Mouse (Mus musculus): ENCODE measurements around the gene Grik4. TPM values are rescaled to one million over a fixed set of nuclear protein-coding genes. Genes with fewer than 3 reads are reported as not detected.

Gene Grik4
- total and polyA plus RNA-seq, 2 experiments from 2014 or later: 9.5 to 17.2 TPM

DNA sequence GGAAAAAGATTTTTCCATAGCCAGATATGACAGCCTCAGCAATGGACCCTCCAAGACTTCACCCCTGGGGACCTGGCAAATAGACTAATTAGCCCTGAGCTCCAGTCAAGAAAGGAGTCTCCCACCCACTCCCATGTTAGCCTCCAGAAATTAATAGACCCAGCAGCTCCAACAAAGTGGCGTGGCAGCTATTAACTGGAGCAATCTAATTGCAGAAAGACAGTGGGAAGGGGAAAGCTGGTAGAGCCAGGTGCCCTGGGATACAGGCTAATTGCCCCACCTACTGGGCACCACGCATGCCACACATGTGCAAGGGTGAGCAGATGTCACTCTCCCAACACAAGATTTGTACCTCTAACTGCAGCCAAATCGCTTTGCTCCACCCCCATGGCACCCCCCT, 342.8 kb downstream of the Grik4 start:
- Histone ChIP-seq H3K27me3 (ENCODE audit: insufficient read depth, low read length) (no peaks in the 10 kb centered on the region), H3K27ac (ENCODE audit: low read depth, low read length) (no peak overlapping the region), H3K9ac (replicated peaks; ENCODE audit: low read length, poor library complexity, severe bottlenecking) (no peak overlapping the region), H3K36me3 (ENCODE audit: insufficient read depth, low read length) (no peaks in the 10 kb centered on the region), H3K4me2 (ENCODE audit: low read depth, low read length, poor library complexity, severe bottlenecking) (no peak overlapping the region), H3K4me1 (ENCODE audit: insufficient read depth, low read length) (peaks cover 6% of the 10 kb centered on the region; the same call in 1 of the 2 replicates), H3K4me3 (ENCODE audit: low read depth, low read length) (no peak overlapping the region), H3K9me3 (ENCODE audit: low read length) (no peaks in the 10 kb centered on the region)
- TF ChIP-seq CTCF (IDR thresholded peaks at IDR 0.05): peak; percentile 48
- WGBS: 44% methylated on average over 3 of the region's 3 CpGs
- peak; percentile 40 for DNase-seq (ENCODE audit: low spot score)
- ATAC-seq (ENCODE audit: low FRiP score): no peak

GRCm38 (mm10) chr9:42597525-42597924, 346.8 kb downstream of the Grik4 start:
- Histone ChIP-seq H3K4me3 (ENCODE audit: low read depth, low read length) (no peak overlapping the region), H3K36me3 (ENCODE audit: insufficient read depth, low read length) (no peaks in the 10 kb centered on the region), H3K4me2 (ENCODE audit: low read depth, low read length, poor library complexity, severe bottlenecking) (no peak overlapping the region), H3K9me3 (ENCODE audit: low read length) (no peaks in the 10 kb centered on the region), H3K9ac (replicated peaks; ENCODE audit: low read length, poor library complexity, severe bottlenecking) (no peak overlapping the region), H3K4me1 (ENCODE audit: insufficient read depth, low read length) (no peaks in the 10 kb centered on the region), H3K27me3 (ENCODE audit: insufficient read depth, low read length) (no peaks in the 10 kb centered on the region), H3K27ac (ENCODE audit: low read depth, low read length) (no peak overlapping the region)
- no peak for ATAC-seq (ENCODE audit: low FRiP score)
- 80% methylated on average over 9 of the region's 9 CpGs for WGBS
- no peak for TF ChIP-seq CTCF (IDR thresholded peaks at IDR 0.05)
- no peak for DNase-seq (ENCODE audit: low spot score)

GRCm38 (mm10) chr9:42578511-42578910, 365.8 kb downstream of the Grik4 start:
- ATAC-seq (ENCODE audit: low FRiP score) (no peak), DNase-seq (ENCODE audit: low spot score) (peak; percentile 18)
- Histone ChIP-seq H3K27ac (ENCODE audit: low read depth, low read length) (no peak overlapping the region), H3K36me3 (ENCODE audit: insufficient read depth, low read length) (no peaks in the 10 kb centered on the region), H3K9ac (replicated peaks; ENCODE audit: low read length, poor library complexity, severe bottlenecking) (no peak overlapping the region), H3K9me3 (ENCODE audit: low read length) (no peaks in the 10 kb centered on the region), H3K4me3 (ENCODE audit: low read depth, low read length) (no peak overlapping the region), H3K27me3 (ENCODE audit: insufficient read depth, low read length) (no peaks in the 10 kb centered on the region), H3K4me2 (ENCODE audit: low read depth, low read length, poor library complexity, severe bottlenecking) (no peak overlapping the region), H3K4me1 (ENCODE audit: insufficient read depth, low read length) (no peaks in the 10 kb centered on the region)
- TF ChIP-seq CTCF (IDR thresholded peaks at IDR 0.05): no peak
- WGBS: 79% methylated on average over 7 of the region's 7 CpGs

- TF ChIP-seq CTCF (IDR thresholded peaks at IDR 0.05): no peak
- WGBS: 79% methylated on average over 7 of the region's 7 CpGs
- Histone ChIP-seq H3K4me2 (ENCODE audit: low read depth, low read length, poor library complexity, severe bottlenecking) (no peak overlapping the region), H3K9ac (replicated peaks; ENCODE audit: low read length, poor library complexity, severe bottlenecking) (no peak overlapping the region), H3K27me3 (ENCODE audit: insufficient read depth, low read length) (no peaks in the 10 kb centered on the region), H3K27ac (ENCODE audit: low read depth, low read length) (no peak overlapping the region), H3K9me3 (ENCODE audit: low read length) (no peaks in the 10 kb centered on the region), H3K4me3 (ENCODE audit: low read depth, low read length) (no peak overlapping the region), H3K36me3 (ENCODE audit: insufficient read depth, low read length) (no peaks in the 10 kb centered on the region), H3K4me1 (ENCODE audit: insufficient read depth, low read length) (no peaks in the 10 kb centered on the region)
- DNase-seq (ENCODE audit: low spot score): no peak
- no peak for ATAC-seq (ENCODE audit: low FRiP score)
These were observed 366.2 kb downstream of the Grik4 start for GRCm38 (mm10) chr9:42578106-42578505.

GRCm38 (mm10) chr9:42573616-42574350, 370.5 kb downstream of the Grik4 start:
- 44% methylated on average over 14 of the region's 14 CpGs for WGBS
- H3K9me3 ChIP-seq (ENCODE audit: low read length): no peaks in the 10 kb centered on the region
- ATAC-seq (ENCODE audit: low FRiP score) (peak; percentile 44), DNase-seq (ENCODE audit: low spot score) (peak; percentile 27)
- H3K27me3 ChIP-seq (ENCODE audit: insufficient read depth, low read length): no peaks in the 10 kb centered on the region
- H3K9ac ChIP-seq (replicated peaks; ENCODE audit: low read length, poor library complexity, severe bottlenecking): no peak overlapping the region; the same call in 1 of the 2 replicates
- no peaks in the 10 kb centered on the region for H3K4me1 ChIP-seq (ENCODE audit: insufficient read depth, low read length)
- no peaks in the 10 kb centered on the region for H3K36me3 ChIP-seq (ENCODE audit: insufficient read depth, low read length)
- no peak for TF ChIP-seq CTCF (IDR thresholded peaks at IDR 0.05)
- no peak overlapping the region for H3K27ac ChIP-seq (ENCODE audit: low read depth, low read length)
- H3K4me3 ChIP-seq (ENCODE audit: low read depth, low read length): no peak overlapping the region
- no peak overlapping the region; the same call in 1 of the 2 replicates for H3K4me2 ChIP-seq (ENCODE audit: low read depth, low read length, poor library complexity, severe bottlenecking)

GRCm38 (mm10) chr9:42573180-42573579, 371.1 kb downstream of the Grik4 start:
- 4% methylated on average over 6 of the region's 6 CpGs for WGBS

More at GRCm38 (mm10) chr9:42573180-42573579, 371.1 kb downstream of the Grik4 start:
- DNase-seq (ENCODE audit: low spot score): peak; percentile 92
- peak; percentile 79 for ATAC-seq (ENCODE audit: low FRiP score)
- Histone ChIP-seq H3K4me3 (ENCODE audit: low read depth, low read length) (no peak overlapping the region), H3K36me3 (ENCODE audit: insufficient read depth, low read length) (no peaks in the 10 kb centered on the region), H3K27me3 (ENCODE audit: insufficient read depth, low read length) (no peaks in the 10 kb centered on the region), H3K9ac (replicated peaks; ENCODE audit: low read length, poor library complexity, severe bottlenecking) (no peak overlapping the region), H3K4me2 (ENCODE audit: low read depth, low read length, poor library complexity, severe bottlenecking) (no peak overlapping the region), H3K27ac (ENCODE audit: low read depth, low read length) (no peak overlapping the region), H3K4me1 (ENCODE audit: insufficient read depth, low read length) (no peaks in the 10 kb centered on the region), H3K9me3 (ENCODE audit: low read length) (no peaks in the 10 kb centered on the region)
- TF ChIP-seq CTCF (IDR thresholded peaks at IDR 0.05): peak; percentile 89
